In genomic region chr9:113157474-113158076, GRCm38 (mm10) we compare ENCODE assay signal across 14 mouse cellular contexts.
DNase-seq lines count a peak whose midpoint lies in the region; ATAC-seq and TF ChIP-seq lines count a peak whose summit lies in the region.
"Had no signal": no experiment of that assay in that cellular context is flagged by ENCODE, and none has a peak within 500 bp of the region (broad histone marks: within the 10 kb centered on the region; RNA-seq: fewer than 3 reads in every experiment).

No protein-coding gene starts in this region.

- no peaks in the 10 kb centered on the region for H3K36me3 ChIP-seq in forebrain, embryonic 15.5 days
- no peaks in the 10 kb centered on the region for H3K36me3 ChIP-seq in forebrain, embryonic 11.5 days (ENCODE audit: control insufficient read depth, insufficient read depth, low read length)
- no peaks in the 10 kb centered on the region for H3K36me3 ChIP-seq in midbrain, embryonic 14.5 days (ENCODE audit: control insufficient read depth, insufficient read depth, low read length)
- H3K36me3 ChIP-seq in midbrain, embryonic 13.5 days: no peaks in the 10 kb centered on the region
- H3K36me3 ChIP-seq in hindbrain, postnatal 0 days (ENCODE audit: insufficient read depth, low read length): no peaks in the 10 kb centered on the region

- no peaks in the 10 kb centered on the region for H3K27me3 ChIP-seq in forebrain, embryonic 15.5 days
- no peaks in the 10 kb centered on the region for H3K27me3 ChIP-seq in forebrain, embryonic 11.5 days (ENCODE audit: control insufficient read depth, insufficient read depth, low read length)
- no peaks in the 10 kb centered on the region for H3K27me3 ChIP-seq in midbrain, embryonic 14.5 days (ENCODE audit: control insufficient read depth, insufficient read depth, low read length)
- H3K27me3 ChIP-seq in midbrain, embryonic 13.5 days: no peaks in the 10 kb centered on the region
- H3K27me3 ChIP-seq in hindbrain, postnatal 0 days (ENCODE audit: insufficient read depth, low read length): no peaks in the 10 kb centered on the region
- H3K27me3 ChIP-seq: Patski had no signal

- H3K4me1 ChIP-seq in forebrain, embryonic 15.5 days: peaks cover 10% of the 10 kb centered on the region
- H3K4me1 ChIP-seq in forebrain, embryonic 11.5 days (replicated peaks; ENCODE audit: control insufficient read depth, insufficient read depth, low read length): no peaks in the 10 kb centered on the region
- no peaks in the 10 kb centered on the region for H3K4me1 ChIP-seq in midbrain, embryonic 14.5 days (ENCODE audit: control insufficient read depth, insufficient read depth, low read length)
- no peaks in the 10 kb centered on the region for H3K4me1 ChIP-seq in midbrain, embryonic 13.5 days (replicated peaks)
- no peaks in the 10 kb centered on the region for H3K4me1 ChIP-seq in hindbrain, postnatal 0 days (ENCODE audit: insufficient read depth, low read length)

- H3K27ac ChIP-seq in forebrain, embryonic 15.5 days (replicated peaks): peak overlapping the region; percentile 81
- no peak overlapping the region for H3K27ac ChIP-seq in forebrain, embryonic 11.5 days (ENCODE audit: low read depth, low read length)
- H3K27ac ChIP-seq in midbrain, embryonic 14.5 days (replicated peaks; ENCODE audit: low read depth, low read length): no peak overlapping the region
- H3K27ac ChIP-seq in midbrain, embryonic 13.5 days: no peak overlapping the region; the same call in 1 of the 2 replicates
- H3K27ac ChIP-seq in hindbrain, postnatal 0 days: no peak overlapping the region
- H3K27ac ChIP-seq: heart, adult 2 months had no signal

- H3K4me3 ChIP-seq in forebrain, embryonic 15.5 days: no peak overlapping the region
- H3K4me3 ChIP-seq in forebrain, embryonic 11.5 days (ENCODE audit: low read depth, low read length): no peak overlapping the region
- no peak overlapping the region for H3K4me3 ChIP-seq in midbrain, embryonic 14.5 days (replicated peaks; ENCODE audit: low read depth, low read length)
- no peak overlapping the region for H3K4me3 ChIP-seq in midbrain, embryonic 13.5 days (replicated peaks)
- no peak overlapping the region for H3K4me3 ChIP-seq in hindbrain, postnatal 0 days (ENCODE audit: low read length)
- H3K4me3 ChIP-seq: heart, adult 2 months had no signal

- ATAC-seq in forebrain, embryonic 15.5 days (replicated peaks): peak; percentile 67
- no peak for ATAC-seq in forebrain, embryonic 11.5 days (replicated peaks; ENCODE audit: low FRiP score)
- no peak for ATAC-seq in midbrain, embryonic 14.5 days (ENCODE audit: low FRiP score, low TSS enrichment)
- ATAC-seq in midbrain, embryonic 13.5 days: no peak
- ATAC-seq in hindbrain, postnatal 0 days: no peak
- ATAC-seq: Patski had no signal

- no peak overlapping the region for H3K9ac ChIP-seq in forebrain, embryonic 15.5 days (replicated peaks)
- H3K9ac ChIP-seq in forebrain, embryonic 11.5 days (ENCODE audit: low read length): no peak overlapping the region
- H3K9ac ChIP-seq in midbrain, embryonic 14.5 days (replicated peaks; ENCODE audit: low read length): no peak overlapping the region
- H3K9ac ChIP-seq in midbrain, embryonic 13.5 days (replicated peaks): no peak overlapping the region
- H3K9ac ChIP-seq in hindbrain, postnatal 0 days (replicated peaks; ENCODE audit: low read length): no peak overlapping the region

- no peak overlapping the region for H3K4me2 ChIP-seq in forebrain, embryonic 15.5 days (replicated peaks)
- H3K4me2 ChIP-seq in forebrain, embryonic 11.5 days (ENCODE audit: low read depth, low read length, severe bottlenecking): no peak overlapping the region
- no peak overlapping the region for H3K4me2 ChIP-seq in midbrain, embryonic 14.5 days (ENCODE audit: low read length)
- no peak overlapping the region for H3K4me2 ChIP-seq in midbrain, embryonic 13.5 days (replicated peaks)
- no peak overlapping the region for H3K4me2 ChIP-seq in hindbrain, postnatal 0 days (ENCODE audit: low read depth, low read length)

- TF ChIP-seq CTCF in hindbrain, postnatal 0 days (IDR thresholded peaks at IDR 0.05; ENCODE audit: low read depth): no peak

- DNase-seq in forebrain, embryonic 11.5 days (ENCODE audit: low spot score): no peak
- DNase-seq in midbrain, embryonic 14.5 days: peak; percentile 31
- peak; percentile 24 for DNase-seq in hindbrain, postnatal 0 days (ENCODE audit: low spot score)
- peak; percentile 5 for DNase-seq in retina, postnatal 7 days (ENCODE audit: low read depth, low spot score)
- DNase-seq in lung, postnatal 25 days (ENCODE audit: low spot score): no peak
- no peak for DNase-seq in gastrocnemius, postnatal 4 days (ENCODE audit: low spot score in 2 of 2)
- DNase-seq: adrenal gland, postnatal 25 days; cerebellum, adult 18-20 months; heart, adult 2 months; liver; lung, postnatal 10 days had no signal

- H3K9me3 ChIP-seq in forebrain, embryonic 15.5 days: no peaks in the 10 kb centered on the region
- no peaks in the 10 kb centered on the region for H3K9me3 ChIP-seq in forebrain, embryonic 11.5 days (ENCODE audit: control insufficient read depth, low read length)
- H3K9me3 ChIP-seq in midbrain, embryonic 14.5 days (ENCODE audit: control insufficient read depth, low read length): no peaks in the 10 kb centered on the region
- H3K9me3 ChIP-seq in midbrain, embryonic 13.5 days: no peaks in the 10 kb centered on the region
- H3K9me3 ChIP-seq in hindbrain, postnatal 0 days (ENCODE audit: low read length): no peaks in the 10 kb centered on the region

- WGBS in forebrain, embryonic 15.5 days: 65% methylated on average over 17 of the region's 17 CpGs
- 87% methylated on average over 17 of the region's 17 CpGs for WGBS in forebrain, embryonic 11.5 days
- 77% methylated on average over 17 of the region's 17 CpGs for WGBS in midbrain, embryonic 14.5 days
- WGBS in midbrain, embryonic 13.5 days: 82% methylated on average over 17 of the region's 17 CpGs
- 59% methylated on average over 17 of the region's 17 CpGs for WGBS in hindbrain, postnatal 0 days

Comparison
In these comparisons a context has a peak if more than half of its experiments do, and no peak if none do; other contexts are left out.
1. DNase-seq: peak in midbrain, embryonic 14.5 days (single experiment), hindbrain, postnatal 0 days (single experiment) and retina, postnatal 7 days (single experiment); none in forebrain, embryonic 11.5 days (single experiment), lung, postnatal 25 days (single experiment) and gastrocnemius, postnatal 4 days (0 of 2).